Mouse (Mus musculus) G1E (cell line): ENCODE measurements around the gene D430041D05Rik.

Source experiments
- CTCF ChIP-seq: IDR thresholded peaks from 2 replicates; pipeline ENCODE4 v1.5.1; 2012; ENCODE audit warnings: low read depth, low read length, inconsistent platforms, mixed read lengths
- GATA1 ChIP-seq: IDR thresholded peaks from 2 replicates; pipeline ENCODE4 v1.6.1; 2012; ENCODE audit warnings: borderline replicate concordance, low read length, inconsistent platforms, mixed read lengths
- GATA2 ChIP-seq: IDR thresholded peaks from 2 replicates; pipeline ENCODE4 v1.6.1; 2012; ENCODE audit warnings: low read depth, low read length, inconsistent platforms, borderline replicate concordance
- POLR2AphosphoS5 ChIP-seq: IDR thresholded peaks from 2 replicates; pipeline ENCODE4 v1.6.1; 2012; ENCODE audit warnings: low read depth, low read length, inconsistent platforms; ENCODE audit not compliant: insufficient replicate concordance
- TAL1 ChIP-seq: conservative IDR thresholded peaks from 2 replicates; pipeline ENCODE4 v1.6.1; 2012; ENCODE audit warnings: low read depth, low read length, inconsistent platforms, mixed read lengths

- TF ChIP-seq TAL1 (no peak), CTCF (no peak), GATA1 (no peak), GATA2 (no peak), POLR2AphosphoS5 (no peak)
These were observed 231.2 kb downstream of the D430041D05Rik start for GRCm38 (mm10) chr2:104179636-104180035.
